Mouse (Mus musculus) brain, embryonic 14.5 days (tissue): ENCODE data around the gene March7.

Experiments
- CTCF ChIP-seq: fragments of 200-500 bp; IDR thresholded peaks from 2 replicates; pipeline ENCODE4 v1.5.1; 2012; ENCODE audit warnings: inconsistent platforms, mild to moderate bottlenecking, moderate library complexity, borderline replicate concordance; ENCODE audit not compliant: insufficient read depth, insufficient read length; ENCODE audit errors: extremely low read depth
- POLR2A ChIP-seq: fragments of 200-500 bp; IDR thresholded peaks from 2 replicates; pipeline ENCODE4 v1.6.1; 2012; ENCODE audit warnings: mild to moderate bottlenecking, inconsistent platforms, borderline replicate concordance; ENCODE audit not compliant: poor library complexity, insufficient read depth, insufficient read length, severe bottlenecking; ENCODE audit errors: extremely low read depth

- TF ChIP-seq CTCF = no peak
- TF ChIP-seq POLR2A = no peak
Measured at GRCm38 (mm10) chr2:60234506-60234905, 24.8 kb downstream of the March7 start.
